8 mouse cellular contexts compared by ENCODE assay signal in the genomic region with DNA sequence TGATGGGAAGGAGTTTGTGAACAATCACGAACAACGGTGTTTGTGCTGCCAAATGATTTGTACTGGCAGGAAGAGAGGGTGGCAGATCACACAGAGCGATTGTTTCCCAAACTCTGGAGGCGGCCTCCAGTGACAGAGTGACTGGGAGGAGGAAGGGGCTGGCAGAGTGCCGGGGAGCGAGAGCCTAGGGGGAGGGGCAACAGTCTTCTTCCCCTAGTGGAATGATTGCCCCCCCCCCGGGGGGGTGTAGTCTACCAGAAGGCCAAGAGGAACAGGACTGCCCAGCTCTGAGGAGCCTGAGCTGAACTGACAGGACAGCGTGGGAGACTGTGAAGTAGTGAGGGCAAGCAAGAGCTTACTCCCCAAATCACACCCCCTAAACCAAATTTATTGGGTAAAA.
DNase-seq lines count a peak whose midpoint lies in the region; ATAC-seq and TF ChIP-seq lines count a peak whose summit lies in the region.

No protein-coding gene starts in this region.

- WGBS in lung, adult 2 months, result 0% methylated on average over 8 of the region's 8 CpGs

- no peak overlapping the region for H3K4me3 ChIP-seq in lung, adult 2 months (replicated peaks; ENCODE audit: extremely low read depth, low read depth, low read length)

- intact Hi-C loops in heart, postnatal 36 days (cut with DNase I), result loop anchor here (10.0 kb wide), 1 partner anchor 604 kb away; no protein-coding TSS in a partner anchor

- peak; percentile 97 for DNase-seq in Muller cell, postnatal 12 days (ENCODE audit: inconsistent ontology term)
- peak; percentile 70 for DNase-seq in cerebellum, adult 9-11 months
- peak; percentile 61 to 63 for DNase-seq in frontal cortex, postnatal 14 days (ENCODE audit: low spot score in 2 of 2)
- DNase-seq in heart, postnatal 36 days, result peak; percentile 68 to 71
- peak; percentile 80 to 83 for DNase-seq in kidney, postnatal 36 days
- peak; percentile 62 for DNase-seq in lung, adult 2 months
- peak; percentile 78 for DNase-seq in ovary, postnatal 36 days (ENCODE audit: low spot score)

- no peak for TF ChIP-seq CTCF in lung, adult 2 months (IDR thresholded peaks at IDR 0.05; ENCODE audit: insufficient read depth, low read length)

- no peak for ATAC-seq in CD4-positive, CD25-positive, alpha-beta regulatory T cell, adult 4 months

- no peak for TF ChIP-seq POLR2A in lung, adult 2 months (IDR thresholded peaks at IDR 0.05; ENCODE audit: borderline replicate concordance, extremely low read depth, low read depth, low read length)

- peaks cover 3% of the 10 kb centered on the region for H3K4me1 ChIP-seq in lung, adult 2 months (ENCODE audit: control insufficient read depth, insufficient read depth, low read length)
